Mouse (Mus musculus): Measurements from ENCODE around the gene 2410141K09Rik. TPM values are rescaled to one million over a fixed set of nuclear protein-coding genes. Genes with fewer than 3 reads are reported as not detected.
"Not testable (repeated sequence)": the region's sequence is repeated elsewhere in the genome, so short reads cannot be mapped to it uniquely, and the experiment has no call there.

2410141K09Rik gene
- not detected in 2 replicates for polyA plus RNA-seq (2015; fragmentation: Nextera tagmentation; extraction: Ambion mirVana)

DNA sequence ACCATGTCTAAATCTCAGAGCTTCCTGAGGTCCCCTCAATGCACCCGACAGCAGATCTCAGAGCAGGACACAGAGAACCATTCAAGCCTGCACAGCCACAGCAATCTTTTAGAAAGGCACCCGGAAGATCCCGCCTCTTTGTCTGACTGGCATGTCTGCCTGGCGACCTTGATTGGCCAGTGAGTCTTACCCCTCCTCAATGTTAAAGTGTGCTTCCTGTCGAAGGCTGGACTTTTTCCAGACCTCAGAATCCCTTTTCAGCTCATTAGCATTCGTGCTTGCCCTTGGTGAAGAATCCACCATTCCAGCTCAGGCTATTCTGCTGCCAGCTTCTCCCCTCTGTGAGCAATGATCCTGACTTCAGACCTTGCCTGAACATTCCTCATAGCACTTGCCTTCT is at the start of gene 2410141K09Rik:
2410141K09Rik (minus strand) TSS at position 101 of the 400 bp plus-strand sequence.
- no CpG with 5 or more reads among the region's 6 CpGs for WGBS
- H3K4me1 ChIP-seq (replicated peaks); H3K27me3 ChIP-seq; H3K27ac ChIP-seq (replicated peaks); H3K4me3 ChIP-seq; H3K9ac ChIP-seq; H3K4me2 ChIP-seq; ATAC-seq (ENCODE audit: low FRiP score, low read depth); H3K9me3 ChIP-seq; H3K36me3 ChIP-seq: not testable (repeated sequence)

DNA sequence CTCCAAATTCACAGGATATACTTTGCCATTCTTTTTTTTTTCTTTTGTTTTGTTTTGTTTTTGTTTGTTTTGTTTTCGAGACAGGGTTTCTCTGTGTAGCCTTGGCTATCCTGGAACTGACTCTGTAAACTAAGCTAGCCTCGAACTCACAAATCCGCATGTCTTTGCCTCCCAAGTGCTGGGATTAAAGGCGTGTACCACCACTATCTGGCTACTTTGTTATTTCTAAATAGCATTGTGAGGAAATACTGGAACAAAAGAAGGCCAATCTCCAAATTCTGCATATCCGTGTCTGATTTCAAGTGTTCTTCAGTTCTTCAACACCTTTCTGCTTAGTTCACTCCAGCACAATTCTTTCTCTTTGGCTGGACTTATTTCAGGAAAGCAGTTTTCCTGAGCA is 14.1 kb downstream of the 2410141K09Rik start:
- ATAC-seq (ENCODE audit: low FRiP score, low read depth); H3K4me3 ChIP-seq; H3K9me3 ChIP-seq; H3K27me3 ChIP-seq; H3K9ac ChIP-seq; H3K36me3 ChIP-seq; H3K4me2 ChIP-seq; H3K27ac ChIP-seq (replicated peaks); H3K4me1 ChIP-seq (replicated peaks): not testable (repeated sequence)
- no CpG with 5 or more reads among the region's 5 CpGs for WGBS

DNA sequence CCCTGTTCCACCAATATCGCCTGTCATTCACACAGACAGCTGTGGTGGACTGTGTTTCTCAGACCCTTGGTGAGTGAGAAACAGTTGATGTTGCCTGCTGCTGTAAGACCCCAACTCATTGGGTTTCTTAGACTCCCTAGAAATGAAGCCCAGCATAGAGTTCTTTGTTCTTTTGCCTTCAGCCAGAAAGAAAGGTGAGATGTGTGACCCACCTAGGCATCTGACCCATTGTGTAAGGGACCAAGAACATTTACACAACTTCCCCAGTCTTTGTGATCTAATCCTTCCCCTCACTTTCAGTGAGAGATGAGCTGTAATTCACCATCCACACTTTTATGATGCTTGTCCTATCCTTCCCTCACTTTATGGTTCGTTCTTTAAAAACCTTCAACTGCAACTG is 26.0 kb downstream of the 2410141K09Rik start:
- not testable (repeated sequence) for H3K4me3 ChIP-seq; H3K27me3 ChIP-seq; H3K36me3 ChIP-seq; H3K4me2 ChIP-seq; H3K27ac ChIP-seq (replicated peaks); ATAC-seq (ENCODE audit: low FRiP score, low read depth); H3K4me1 ChIP-seq (replicated peaks); H3K9ac ChIP-seq; H3K9me3 ChIP-seq
- 0% methylated on average over 1 of the region's 2 CpGs for WGBS

Other genes with a start within 250 kb of the 2410141K09Rik start
- gene Gm10772, start 213.5 kb downstream of the 2410141K09Rik start, polyA plus RNA-seq (2015; fragmentation: Nextera tagmentation; extraction: Ambion mirVana), result not detected in 2 replicates